Mouse (Mus musculus) lung, postnatal 0 days (tissue): ENCODE data around the gene Amtn.
A peak's percentile ranks its signal among the peaks of the same experiment; 100 is the strongest.

Source experiments
- CTCF ChIP-seq: IDR thresholded peaks from 2 replicates; pipeline ENCODE4 v1.5.1; 2016; ENCODE audit warnings: antibody characterized with exemption, mild to moderate bottlenecking
- EP300 ChIP-seq: IDR thresholded peaks from 2 replicates; pipeline ENCODE4 v1.6.1; 2016; ENCODE audit warnings: antibody characterized with exemption, mild to moderate bottlenecking, control low read depth

GRCm38 (mm10) chr5:88399849-88400248, 23.9 kb downstream of the Amtn start:
- TF ChIP-seq CTCF (peak; percentile 64), EP300 (no peak)
